Mouse (Mus musculus) testis, adult 2 months (tissue): ENCODE data around the gene Dstn.

Experiments
- CTCF ChIP-seq: fragments of 200-500 bp; IDR thresholded peaks from 2 replicates; pipeline ENCODE4 v1.5.1; 2012; ENCODE audit warnings: low read depth, mild to moderate bottlenecking, inconsistent platforms, low read length, moderate library complexity; ENCODE audit not compliant: control insufficient read depth, insufficient read depth, insufficient replicate concordance
- POLR2A ChIP-seq: fragments of 200-500 bp; IDR thresholded peaks from 2 replicates; pipeline ENCODE4 v1.6.1; 2012; ENCODE audit warnings: low read depth, mild to moderate bottlenecking, inconsistent platforms, low read length, moderate library complexity; ENCODE audit not compliant: control insufficient read depth

DNA sequence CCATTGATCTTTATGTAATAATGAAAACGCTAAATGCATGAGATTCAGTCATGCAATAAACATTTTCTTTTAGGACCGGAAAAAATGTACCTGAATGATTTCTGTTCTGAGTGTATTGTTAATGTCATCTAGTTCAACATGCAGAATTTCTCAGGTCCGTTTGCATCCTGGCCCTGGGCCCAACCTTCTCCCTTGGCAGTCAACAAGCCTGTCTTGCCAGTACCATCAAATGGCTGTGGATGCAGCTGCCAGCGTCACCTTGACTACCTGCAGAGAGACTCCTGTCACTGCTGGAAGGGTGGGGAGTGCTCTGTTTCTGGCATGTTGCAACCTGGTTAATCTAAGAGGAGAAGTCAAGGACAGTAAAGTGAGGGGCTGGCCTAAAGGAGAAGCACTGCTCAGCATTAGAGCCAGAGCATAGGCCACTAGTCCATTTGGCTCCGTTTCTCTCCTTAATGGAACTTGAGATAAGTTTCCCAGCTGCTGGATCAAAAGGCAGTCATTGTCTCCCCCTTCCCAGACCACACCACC, 14.2 kb upstream of the Dstn start:
- TF ChIP-seq CTCF: no peak
- TF ChIP-seq POLR2A: no peak
